Comparison of ENCODE assay signal across 16 mouse cellular contexts in genomic region chr9:63709266-63709665, GRCm38 (mm10). TPM values are rescaled to one million over a fixed set of nuclear protein-coding genes. Genes with fewer than 3 reads are reported as not detected.
DNase-seq lines count a peak whose midpoint lies in the region; ATAC-seq and TF ChIP-seq lines count a peak whose summit lies in the region.
"Had no signal": no experiment of that assay in that cellular context is flagged by ENCODE, and none has a peak within 500 bp of the region (broad histone marks: within the 10 kb centered on the region; RNA-seq: fewer than 3 reads in every experiment).

No protein-coding gene starts in this region.

- H3K9ac ChIP-seq in forebrain, postnatal 0 days: no peak overlapping the region
- H3K9ac ChIP-seq in forebrain, embryonic 14.5 days (ENCODE audit: low read length): no peak overlapping the region
- H3K9ac ChIP-seq in liver, adult 2 months (ENCODE audit: low read depth, low read length): no peak overlapping the region
- no peak overlapping the region for H3K9ac ChIP-seq in liver, embryonic 11.5 days (ENCODE audit: low read depth, low read length)
- H3K9ac ChIP-seq: embryonic facial prominence, embryonic 13.5 days; forebrain, embryonic 12.5 days; limb, embryonic 13.5 days; midbrain, embryonic 12.5 days had no signal

- no peak for ATAC-seq in forebrain, postnatal 0 days
- ATAC-seq in forebrain, embryonic 14.5 days: no peak
- ATAC-seq in liver, embryonic 11.5 days (replicated peaks; ENCODE audit: low FRiP score): no peak

- no peak overlapping the region for H3K27ac ChIP-seq in forebrain, postnatal 0 days (ENCODE audit: low read depth, low read length)
- no peak overlapping the region for H3K27ac ChIP-seq in forebrain, embryonic 14.5 days (ENCODE audit: low read depth, low read length)
- H3K27ac ChIP-seq in liver, adult 2 months (replicated peaks; ENCODE audit: insufficient read depth, low read depth, low read length): no peak overlapping the region
- no peak overlapping the region for H3K27ac ChIP-seq in liver, embryonic 11.5 days (ENCODE audit: low read depth, low read length)
- H3K27ac ChIP-seq: embryonic facial prominence, embryonic 13.5 days; forebrain, embryonic 12.5 days; limb, embryonic 13.5 days; midbrain, embryonic 12.5 days had no signal

- H3K4me2 ChIP-seq in forebrain, postnatal 0 days (ENCODE audit: low read depth): no peak overlapping the region
- no peak overlapping the region for H3K4me2 ChIP-seq in forebrain, embryonic 14.5 days (ENCODE audit: low read length)
- H3K4me2 ChIP-seq in liver, embryonic 11.5 days: no peak overlapping the region
- H3K4me2 ChIP-seq: embryonic facial prominence, embryonic 13.5 days; forebrain, embryonic 12.5 days; limb, embryonic 13.5 days; midbrain, embryonic 12.5 days had no signal

- peak; percentile 46 for TF ChIP-seq CTCF in forebrain, postnatal 0 days (IDR thresholded peaks at IDR 0.05; ENCODE audit: low read depth)
- TF ChIP-seq CTCF in liver, adult 2 months (IDR thresholded peaks at IDR 0.05; ENCODE audit: low read depth, low read length): peak; percentile 56

- H3K4me1 ChIP-seq in forebrain, postnatal 0 days (ENCODE audit: insufficient read depth): no peaks in the 10 kb centered on the region; the same call in 1 of the 2 replicates
- peaks cover 3% of the 10 kb centered on the region; the same call in 1 of the 2 replicates for H3K4me1 ChIP-seq in forebrain, embryonic 14.5 days (ENCODE audit: control insufficient read depth, insufficient read depth, low read length)
- H3K4me1 ChIP-seq in liver, adult 2 months (ENCODE audit: control insufficient read depth, insufficient read depth, low read length): peaks cover 16% of the 10 kb centered on the region
- H3K4me1 ChIP-seq in liver, embryonic 11.5 days (replicated peaks; ENCODE audit: control insufficient read depth, insufficient read depth, low read length): peaks cover 45% of the 10 kb centered on the region

- no peak for DNase-seq in forebrain, postnatal 0 days
- no peak for DNase-seq in forebrain, embryonic 14.5 days (ENCODE audit: low spot score)
- DNase-seq in liver, adult 2 months (ENCODE audit: extremely low read depth, low read depth, low spot score): no peak
- no peak for DNase-seq in liver, embryonic 11.5 days (ENCODE audit: low spot score)
- DNase-seq in B cell, adult 2 months: peak; percentile 47 to 60
- peak; percentile 69 for DNase-seq in ZHBTc4 (ENCODE audit: low read depth, low spot score)
- no peak for DNase-seq in urinary bladder, postnatal 10 days (ENCODE audit: low spot score)
- no peak for DNase-seq in retina, postnatal 1 day
- DNase-seq: adrenal gland, postnatal 25 days; heart, postnatal 36 days; lung, postnatal 4 days; thymus, adult 18-20 months had no signal

- H3K9me3 ChIP-seq in forebrain, postnatal 0 days (ENCODE audit: low read length): no peaks in the 10 kb centered on the region
- no peaks in the 10 kb centered on the region for H3K9me3 ChIP-seq in forebrain, embryonic 14.5 days (replicated peaks; ENCODE audit: control insufficient read depth, low read length)
- H3K9me3 ChIP-seq in liver, embryonic 11.5 days (ENCODE audit: control insufficient read depth, low read length): no peaks in the 10 kb centered on the region
- H3K9me3 ChIP-seq: embryonic facial prominence, embryonic 13.5 days; forebrain, embryonic 12.5 days had no signal

- TF ChIP-seq POLR2A in liver, adult 2 months (IDR thresholded peaks at IDR 0.05; ENCODE audit: extremely low read depth, insufficient read depth, low read length): no peak

- no peaks in the 10 kb centered on the region for H3K27me3 ChIP-seq in forebrain, postnatal 0 days (ENCODE audit: insufficient read depth, low read length)
- no peaks in the 10 kb centered on the region for H3K27me3 ChIP-seq in forebrain, embryonic 14.5 days (replicated peaks; ENCODE audit: control insufficient read depth, insufficient read depth, low read length)
- H3K27me3 ChIP-seq in liver, adult 2 months (ENCODE audit: control insufficient read depth, insufficient read depth, low read length): no peaks in the 10 kb centered on the region
- H3K27me3 ChIP-seq in liver, embryonic 11.5 days (replicated peaks; ENCODE audit: control insufficient read depth, insufficient read depth, low read length): no peaks in the 10 kb centered on the region
- H3K27me3 ChIP-seq: embryonic facial prominence, embryonic 13.5 days; forebrain, embryonic 12.5 days; limb, embryonic 13.5 days; midbrain, embryonic 12.5 days had no signal

- no peak overlapping the region for H3K4me3 ChIP-seq in forebrain, postnatal 0 days (ENCODE audit: low read depth, low read length)
- H3K4me3 ChIP-seq in forebrain, embryonic 14.5 days (ENCODE audit: low read depth, low read length): no peak overlapping the region
- no peak overlapping the region for H3K4me3 ChIP-seq in liver, adult 2 months (ENCODE audit: insufficient read depth, low read depth, low read length)
- H3K4me3 ChIP-seq in liver, embryonic 11.5 days (ENCODE audit: low read depth, low read length): no peak overlapping the region
- H3K4me3 ChIP-seq: embryonic facial prominence, embryonic 13.5 days; forebrain, embryonic 12.5 days; limb, embryonic 13.5 days; midbrain, embryonic 12.5 days had no signal

- H3K79me2 ChIP-seq in liver, adult 2 months (ENCODE audit: control insufficient read depth, insufficient read depth, low read length): peaks cover 10% of the 10 kb centered on the region; the same call in 1 of the 2 replicates

- no peaks in the 10 kb centered on the region; the same call in 1 of the 2 replicates for H3K36me3 ChIP-seq in forebrain, postnatal 0 days (ENCODE audit: insufficient read depth)
- H3K36me3 ChIP-seq in forebrain, embryonic 14.5 days (ENCODE audit: control insufficient read depth, insufficient read depth, low read length): no peaks in the 10 kb centered on the region
- no peaks in the 10 kb centered on the region for H3K36me3 ChIP-seq in liver, adult 2 months (ENCODE audit: control insufficient read depth, insufficient read depth, low read length)
- H3K36me3 ChIP-seq in liver, embryonic 11.5 days (ENCODE audit: control insufficient read depth, insufficient read depth, low read length): peaks cover 4% of the 10 kb centered on the region; the same call in 1 of the 2 replicates

RNA-seq across cellular contexts. Expression of gene Smad3, which starts 48.5 kb away (rescaled TPM):
- 16.0 and 17.6 TPM in 2 replicates for total RNA-seq in forebrain, postnatal 0 days (2014; rRNA removed)
- 5.0 and 5.5 TPM in 2 replicates for polyA plus RNA-seq in forebrain, postnatal 0 days (2015; fragmentation: Nextera tagmentation; extraction: Ambion mirVana)
- polyA plus RNA-seq in forebrain, embryonic 14.5 days (2014; fragmentation: Nextera tagmentation; extraction: Ambion mirVana): 5.1 and 5.4 TPM in 2 replicates
- total RNA-seq in liver, adult 2 months (2014; rRNA removed): 5.7 and 8.1 TPM in 2 replicates
- 7.8 and 8.9 TPM in 2 replicates for polyA plus RNA-seq in liver, adult 2 months (2012; rRNA removed)
- polyA plus RNA-seq in liver, embryonic 11.5 days (2014; fragmentation: Nextera tagmentation; extraction: Ambion mirVana): 7.2 and 7.3 TPM in 2 replicates

Comparison
In these comparisons a context has a peak if more than half of its experiments do, and no peak if none do; other contexts are left out.
1. DNase-seq: peak in B cell, adult 2 months (2 of 2) and ZHBTc4 (single experiment); none in forebrain, postnatal 0 days (single experiment), forebrain, embryonic 14.5 days (single experiment), liver, adult 2 months (single experiment), liver, embryonic 11.5 days (single experiment), urinary bladder, postnatal 10 days (single experiment) and retina, postnatal 1 day (single experiment).